Mouse (Mus musculus) R1 (cell line): ENCODE data around the gene Fkbp9.

Source experiments
- DNase-seq: peaks from one replicate; pipeline ENCODE4 v3.0.0-alpha.2; 2018; ENCODE audit warnings: low read depth, low spot score

Gene Fkbp9

GRCm38 (mm10) chr6:56904982-56905381, 73.1 kb downstream of the Fkbp9 start:
- no peak for DNase-seq

DNA sequence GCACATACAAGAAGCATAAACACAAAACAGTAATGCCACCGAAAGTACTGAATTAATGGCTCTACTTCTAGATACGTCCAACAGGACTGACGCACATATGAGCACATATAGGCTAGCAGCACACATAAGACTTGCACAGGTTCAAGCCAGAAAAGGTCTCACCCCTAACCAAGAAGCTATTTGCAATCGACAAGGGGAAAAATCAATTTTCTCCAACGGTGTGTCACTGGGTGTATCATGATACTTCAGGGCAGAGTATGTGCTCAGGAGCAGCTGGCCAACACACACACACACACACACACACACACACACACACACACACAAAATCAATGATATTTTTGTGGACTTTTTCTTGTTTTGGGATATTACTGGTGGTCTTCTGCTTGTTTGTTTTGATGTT, 73.6 kb downstream of the Fkbp9 start:
- no peak for DNase-seq

DNA sequence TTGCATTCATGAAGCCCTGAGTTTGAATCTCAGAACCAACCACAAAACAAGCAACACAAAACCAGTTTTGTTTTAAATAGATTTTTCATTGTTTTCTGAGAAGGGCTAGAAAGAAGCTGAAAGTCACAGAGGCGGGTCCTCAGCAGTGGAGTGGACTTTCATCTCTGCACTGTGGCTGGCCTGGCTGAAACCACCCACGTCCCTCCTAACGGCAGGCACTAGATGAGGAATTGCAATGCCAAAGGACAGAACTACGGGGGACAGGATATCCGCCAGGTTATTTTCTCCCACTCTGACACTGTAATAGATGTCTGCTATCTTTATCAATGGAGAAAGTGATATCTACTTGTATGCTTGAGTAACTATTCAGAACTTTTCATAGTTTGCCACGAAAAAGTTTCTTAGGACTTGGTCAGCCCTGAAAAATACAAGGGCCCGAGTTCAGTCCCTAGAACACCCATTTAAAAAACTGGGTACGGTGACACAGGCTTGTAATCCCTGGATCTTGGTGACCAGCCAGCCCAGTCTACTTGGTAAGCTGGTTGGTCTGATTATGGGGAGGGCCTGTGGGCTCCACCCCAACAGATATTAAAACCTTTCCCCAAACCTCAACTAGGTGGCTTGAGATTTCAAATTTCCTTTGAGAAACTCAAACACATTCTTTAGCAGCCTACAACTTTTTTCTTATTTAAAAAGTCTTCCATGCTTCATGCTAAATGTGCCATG, 74.4 kb downstream of the Fkbp9 start:
- no peak for DNase-seq

DNA sequence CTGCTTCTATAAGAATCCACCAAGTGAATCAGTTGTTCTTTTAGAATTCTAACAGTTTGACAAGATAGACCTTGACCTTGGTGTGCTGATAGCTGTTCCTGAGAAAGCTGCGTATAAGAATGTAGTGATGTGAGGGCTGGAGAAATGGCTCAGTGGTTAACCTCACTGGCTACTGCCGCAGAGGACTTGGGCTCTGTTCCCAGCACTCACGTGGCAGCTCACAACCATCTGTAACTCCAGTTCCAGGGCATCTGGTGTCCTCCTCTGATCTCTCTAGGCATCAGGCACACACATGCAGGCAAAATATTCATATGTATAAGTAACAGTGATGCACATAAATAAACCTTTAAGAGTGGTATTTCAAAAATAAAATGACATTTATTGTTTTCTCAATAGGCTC, 76.1 kb downstream of the Fkbp9 start:
- no peak for DNase-seq

GRCm38 (mm10) chr6:56908397-56908796, 76.5 kb downstream of the Fkbp9 start:
- DNase-seq = no peak

GRCm38 (mm10) chr6:56908912-56909311, 77.1 kb downstream of the Fkbp9 start:
- peak; percentile 52 for DNase-seq

- no peak for DNase-seq
Observed at GRCm38 (mm10) chr6:56910910-56911309, 79.1 kb downstream of the Fkbp9 start.

GRCm38 (mm10) chr6:56913092-56913858, 81.4 kb downstream of the Fkbp9 start:
- no peak for DNase-seq

DNA sequence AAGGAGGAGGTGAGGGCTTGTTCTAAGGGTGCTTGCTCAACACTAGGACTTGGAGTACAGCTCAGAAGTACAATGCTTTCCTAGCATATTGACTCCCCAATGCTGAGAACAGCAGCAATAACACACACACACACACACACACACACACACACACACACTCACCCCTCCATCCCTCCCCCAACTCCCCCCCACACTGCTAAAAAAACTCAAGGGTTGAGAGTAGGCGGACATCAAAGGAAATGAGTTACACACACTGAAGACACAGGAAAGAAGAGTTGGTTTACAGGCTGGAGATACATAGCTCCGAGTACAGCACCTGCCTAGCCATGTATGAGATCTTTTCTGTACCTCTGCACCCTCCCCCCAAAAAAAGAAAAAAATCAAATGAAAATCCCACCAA, 84.4 kb downstream of the Fkbp9 start:
- DNase-seq = no peak

- no peak for DNase-seq
Observed at GRCm38 (mm10) chr6:56917578-56918368, 85.9 kb downstream of the Fkbp9 start.

GRCm38 (mm10) chr6:56919330-56920044, 87.6 kb downstream of the Fkbp9 start:
- DNase-seq = no peak

DNA sequence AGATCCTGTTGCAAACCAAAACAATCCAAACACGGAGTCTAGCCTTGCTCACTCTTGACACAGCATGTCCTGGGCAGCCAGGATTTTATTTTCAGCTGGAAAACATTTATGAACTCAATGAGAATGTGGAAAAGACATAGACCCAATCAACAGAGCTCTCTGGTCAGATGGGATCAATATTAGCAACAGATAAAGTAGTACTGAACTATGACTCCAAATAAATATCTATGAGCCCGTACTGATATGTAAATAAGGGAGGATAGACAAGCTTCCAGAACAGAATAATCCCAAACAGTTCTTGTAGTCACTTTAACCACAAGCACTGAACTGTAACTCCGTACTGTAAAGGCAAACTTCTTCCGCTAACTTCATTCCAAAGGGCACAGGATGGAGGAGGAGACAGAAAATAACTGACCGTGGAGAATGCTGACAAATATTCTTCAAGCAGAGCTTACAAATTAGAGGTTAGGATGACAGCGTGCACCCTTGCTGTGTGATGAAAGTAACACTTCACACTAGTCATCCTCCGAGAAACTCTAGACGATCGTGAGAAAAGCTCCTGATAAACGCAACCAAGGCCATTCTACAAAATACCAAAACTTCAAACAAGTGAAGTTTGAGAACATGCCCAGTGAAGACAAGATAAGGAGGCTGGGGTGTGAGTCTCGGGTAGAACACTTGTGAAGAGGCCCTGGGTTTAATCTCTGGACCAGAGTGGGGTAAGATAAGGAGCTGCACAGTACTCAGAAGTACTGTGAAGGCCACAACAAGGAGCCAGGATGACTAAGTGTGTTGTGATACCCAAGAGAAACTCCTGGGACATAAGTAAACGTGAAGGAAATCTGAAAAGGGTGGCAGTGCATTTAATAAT, 88.6 kb downstream of the Fkbp9 start:
- no peak for DNase-seq

GRCm38 (mm10) chr6:56923331-56923725, 91.5 kb downstream of the Fkbp9 start:
- DNase-seq = no peak

DNA sequence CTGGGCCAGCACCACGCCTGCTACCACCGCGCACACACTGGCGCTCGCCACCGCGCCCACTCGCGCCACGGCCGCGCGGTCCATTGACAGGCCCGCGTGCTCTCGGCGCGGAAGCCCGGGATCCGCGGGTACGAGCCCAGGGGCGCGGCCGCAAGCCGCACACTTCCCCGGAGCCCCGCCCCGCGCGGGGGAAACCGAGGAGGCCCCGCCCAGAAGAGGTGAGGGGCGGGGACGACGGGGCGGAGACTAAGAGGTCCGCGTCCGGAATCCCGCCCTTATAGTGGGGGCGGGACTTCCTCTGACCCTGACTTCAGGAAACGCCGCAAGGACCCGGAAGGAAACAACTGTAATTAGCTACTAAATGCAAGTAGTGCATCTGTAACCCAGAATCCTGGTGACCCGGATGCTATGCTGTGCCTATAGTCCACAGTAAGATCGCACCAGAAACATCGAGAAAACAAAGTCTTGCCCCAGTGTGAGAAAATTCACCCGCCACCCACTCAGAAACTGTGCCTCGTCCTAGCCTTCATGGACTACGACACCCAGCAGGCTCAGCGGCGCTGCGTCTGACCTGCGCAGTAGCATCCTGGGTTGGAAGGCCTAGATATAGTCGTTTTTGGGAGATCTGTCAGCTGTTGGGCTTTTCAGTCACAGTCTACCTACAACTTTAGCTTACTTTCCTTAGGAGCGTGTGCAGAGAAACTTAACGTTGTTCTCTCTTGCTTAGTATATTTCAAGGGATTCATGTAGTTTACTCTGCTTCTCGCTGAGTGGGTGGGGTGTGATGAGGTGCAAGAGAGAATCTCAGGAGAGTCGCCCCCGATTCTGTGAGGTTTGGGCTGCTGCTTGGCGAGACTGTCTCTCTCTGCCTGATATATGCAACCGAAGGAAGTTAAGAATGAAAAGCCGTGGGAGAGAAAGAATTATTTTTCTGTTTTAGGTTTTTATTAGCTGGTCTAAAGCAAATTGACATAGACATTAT, 92.2 kb downstream of the Fkbp9 start, which contains the start of the genes Nt5c3 and Vmn1r4:
Gene Nt5c3, minus strand, starts transcription at position 207 of the 982 bp plus-strand sequence.
Gene Vmn1r4, plus strand, starts transcription at position 290 of the 982 bp plus-strand sequence.
- DNase-seq = peak; percentile 95
